Mouse (Mus musculus): ENCODE data around the gene Npy4r.

The Npy4r gene

DNA sequence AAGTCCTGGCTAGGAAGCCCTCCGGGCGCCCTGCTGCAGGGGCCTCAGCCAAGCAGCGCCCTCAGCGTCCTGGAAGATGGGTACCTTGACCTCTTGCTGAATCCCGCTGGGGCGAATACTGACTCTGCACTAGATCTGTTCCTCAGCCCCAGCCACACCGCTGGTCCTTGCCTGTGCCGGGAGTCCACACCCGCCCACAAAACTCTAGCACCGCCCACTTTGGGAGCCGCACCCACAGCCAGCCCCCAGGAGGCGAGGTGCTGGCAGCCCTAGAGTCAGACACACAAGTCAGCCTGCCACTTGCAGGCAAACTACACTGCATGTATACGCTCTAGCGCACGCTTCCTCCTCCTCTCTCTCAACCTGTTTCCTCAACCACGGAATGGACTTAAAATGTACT, at the start of gene Npy4r:
Npy4r (minus strand) TSS at position 148 of the 400 bp plus-strand sequence.
- peak; percentile 90 for DNase-seq (ENCODE audit: low read depth, low spot score)

DNA sequence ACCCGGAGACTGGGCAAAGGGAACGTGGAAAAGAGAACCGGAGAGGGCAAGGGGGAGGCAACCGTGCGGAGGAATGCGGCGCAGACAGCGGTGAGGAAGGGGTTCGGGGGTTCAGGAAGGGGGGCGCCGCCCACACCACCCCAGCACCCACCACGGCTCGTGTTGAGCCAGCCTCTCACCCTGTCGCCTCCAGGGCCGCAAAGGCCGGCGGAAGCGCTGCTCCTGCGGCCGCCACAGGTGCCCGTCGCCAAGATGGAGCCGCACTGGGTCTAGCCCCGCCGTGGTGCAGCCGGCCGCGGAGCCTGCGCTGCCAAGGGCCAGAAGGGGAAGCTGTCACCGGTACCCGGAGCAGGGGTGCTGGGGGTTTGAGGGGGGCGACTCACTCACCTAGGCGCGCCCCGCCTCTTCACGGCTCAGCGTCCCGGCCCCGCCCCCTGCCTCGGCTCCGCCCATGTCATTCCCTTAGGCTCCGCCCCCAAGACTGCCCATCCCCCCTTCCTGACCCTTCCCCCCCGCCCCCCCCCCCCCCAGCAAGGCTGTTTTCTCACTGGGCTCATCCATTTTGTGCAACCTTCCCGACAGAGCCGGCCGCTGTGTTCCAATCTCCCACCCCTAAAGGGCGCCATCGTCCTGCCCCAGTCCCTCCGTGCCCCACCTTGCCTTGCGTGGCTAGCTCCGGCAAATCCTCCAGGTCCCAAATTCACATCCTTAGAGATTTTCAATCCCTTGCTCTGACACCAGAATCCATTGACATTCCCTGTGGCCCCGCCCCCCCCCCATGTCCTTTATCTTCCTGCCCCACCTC, 49.1 kb upstream of the Npy4r start, which contains the start of gene Gprin2:
Gprin2 (minus strand) TSS at position 423 of the 805 bp plus-strand sequence.
- peak; percentile 62 for DNase-seq (ENCODE audit: low read depth, low spot score)

DNA sequence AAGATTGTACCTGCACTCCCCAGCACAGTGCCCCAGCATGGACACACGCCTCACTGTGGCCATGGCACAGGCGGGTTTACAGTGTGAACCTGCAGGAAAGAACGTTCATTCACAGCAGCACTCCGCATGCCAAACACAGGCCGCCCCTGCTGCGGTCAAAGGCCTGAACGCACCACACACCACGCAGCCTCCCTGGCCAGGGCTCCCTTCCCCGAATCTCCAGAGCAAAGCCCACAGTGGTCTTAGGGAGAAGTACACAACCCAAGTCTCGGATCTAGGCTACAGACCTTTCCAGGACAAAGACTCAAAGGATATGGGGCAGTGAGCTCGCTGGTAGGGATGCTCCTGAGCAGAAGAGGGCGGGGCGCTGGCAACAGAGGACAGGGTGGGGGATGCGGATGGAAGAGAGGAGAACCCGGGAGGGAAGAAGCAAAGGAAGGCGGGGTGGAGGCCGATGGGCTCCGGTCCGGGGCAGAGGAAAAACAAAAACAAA, 48.5 kb upstream of the Npy4r start:
- peak; percentile 79 for DNase-seq (ENCODE audit: low read depth, low spot score)

DNA sequence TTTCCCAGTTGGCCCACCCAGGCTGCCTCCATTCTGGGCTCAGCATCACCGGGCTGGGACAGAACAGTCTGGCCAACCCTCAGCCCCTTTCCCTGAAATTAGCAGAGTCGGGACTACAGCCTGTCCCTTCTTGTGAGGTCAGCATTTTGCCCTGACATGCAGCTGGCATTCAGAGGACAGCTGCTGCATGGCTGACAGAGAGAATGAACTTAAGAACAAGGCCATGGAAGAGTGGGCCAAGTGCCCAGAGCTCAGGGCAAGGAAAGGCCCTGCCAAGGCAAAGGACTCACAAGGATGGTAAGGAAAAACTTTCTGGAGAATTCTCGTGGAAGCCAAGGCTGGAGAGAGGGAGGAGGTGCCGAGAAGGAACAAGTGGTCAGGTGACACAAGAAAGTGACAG, 44.4 kb upstream of the Npy4r start:
- DNase-seq (ENCODE audit: low read depth, low spot score), result no peak

DNA sequence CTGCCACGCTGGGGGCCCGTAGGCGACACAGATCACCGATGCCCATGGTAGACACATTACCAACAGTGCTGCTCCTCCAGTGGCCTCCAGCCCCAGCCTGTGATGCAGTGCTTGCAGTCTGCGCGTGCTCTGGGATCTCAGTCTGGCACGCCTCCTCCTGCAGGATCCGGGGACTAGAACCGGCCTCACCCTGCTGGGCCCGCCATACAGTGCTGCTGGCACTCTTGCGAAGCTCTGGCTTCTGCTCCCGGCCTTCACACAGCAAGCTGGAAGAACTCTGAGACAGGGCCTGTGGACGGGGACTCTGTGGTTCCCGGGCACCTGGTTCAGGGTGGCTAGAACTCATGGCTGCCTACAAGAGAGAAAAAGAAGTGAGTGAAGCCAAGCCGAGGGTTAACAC, 43.2 kb upstream of the Npy4r start:
- peak; percentile 21 for DNase-seq (ENCODE audit: low read depth, low spot score)

DNA sequence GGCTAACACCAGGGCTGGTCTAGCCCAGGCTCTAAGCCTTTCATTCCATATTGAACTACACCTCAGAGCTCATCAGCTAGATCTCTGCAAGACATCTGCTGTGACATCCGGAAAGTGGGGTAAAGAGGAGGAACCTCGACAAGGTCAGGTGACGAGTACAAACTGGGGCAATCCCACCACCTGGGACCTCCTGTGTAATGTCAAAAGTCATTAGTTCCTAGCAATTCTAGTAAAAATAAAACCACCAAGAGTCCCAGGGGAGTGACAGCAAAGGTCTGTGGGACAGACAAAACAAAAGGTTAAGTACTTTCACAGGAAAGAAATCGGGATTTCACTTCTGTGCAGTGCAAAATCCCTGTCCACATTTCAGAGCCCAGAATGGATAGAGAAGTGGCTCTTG, 41.6 kb upstream of the Npy4r start:
- DNase-seq (ENCODE audit: low read depth, low spot score), result no peak

DNA sequence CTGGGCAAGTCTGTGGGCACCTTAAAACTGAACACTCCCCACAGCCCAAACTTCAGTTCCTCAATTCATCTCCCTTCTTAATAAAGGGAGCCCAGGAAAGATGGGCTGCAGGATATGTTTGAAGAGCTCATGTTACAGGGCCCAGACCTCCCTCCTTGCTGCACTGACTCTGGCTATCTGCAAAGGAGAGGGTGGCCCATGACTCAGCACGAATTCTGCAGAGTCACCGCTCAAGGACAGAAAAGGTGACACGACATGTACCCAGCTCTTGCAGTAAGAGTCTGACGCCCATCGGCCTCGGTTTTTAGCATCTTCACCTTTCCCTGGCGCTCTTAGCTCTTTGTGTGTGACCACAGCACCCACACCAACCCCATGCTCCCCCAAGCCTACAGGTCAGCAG, 38.1 kb upstream of the Npy4r start:
- peak; percentile 73 for DNase-seq (ENCODE audit: low read depth, low spot score)

DNA sequence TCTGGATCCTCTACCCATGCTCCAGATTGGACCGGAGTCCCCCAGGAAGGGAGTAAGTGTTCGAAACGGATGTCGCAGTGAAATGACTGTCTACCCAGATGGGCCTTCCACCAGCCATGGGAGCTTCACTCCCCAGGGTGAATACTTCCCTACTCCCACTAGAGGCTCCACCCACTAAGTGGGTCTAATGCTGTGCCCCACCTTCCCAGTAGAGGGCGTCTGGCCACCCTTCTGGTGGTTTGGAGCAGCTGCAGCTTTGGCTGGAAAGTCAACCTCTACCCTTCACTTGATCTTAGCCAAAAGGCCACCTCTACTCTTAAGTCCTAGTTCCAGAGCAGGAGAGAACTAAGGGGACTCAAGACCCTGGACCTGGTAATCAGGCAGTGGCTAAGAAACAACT, 36.3 kb upstream of the Npy4r start:
- peak; percentile 94 for DNase-seq (ENCODE audit: low read depth, low spot score)

DNA sequence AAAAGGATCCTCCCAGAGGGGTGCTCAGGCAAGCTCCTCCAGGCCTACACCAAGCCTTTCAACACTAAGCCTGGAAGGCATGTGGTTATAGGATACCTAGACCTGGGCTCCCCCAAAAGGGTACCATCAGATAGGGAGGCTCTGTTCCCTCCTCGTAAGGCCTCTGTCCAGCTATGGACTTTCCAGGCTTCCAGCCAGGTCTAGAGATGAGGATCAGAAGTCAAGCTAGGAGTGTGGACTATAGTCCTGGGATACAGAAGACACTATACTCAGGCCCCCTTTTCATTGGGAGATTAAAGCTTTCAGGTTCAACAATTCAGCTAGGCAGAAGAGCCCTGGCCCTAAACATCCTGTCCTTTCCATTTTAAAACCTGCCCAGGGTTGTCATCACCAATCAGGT, 30.8 kb upstream of the Npy4r start:
- no peak for DNase-seq (ENCODE audit: low read depth, low spot score)

DNA sequence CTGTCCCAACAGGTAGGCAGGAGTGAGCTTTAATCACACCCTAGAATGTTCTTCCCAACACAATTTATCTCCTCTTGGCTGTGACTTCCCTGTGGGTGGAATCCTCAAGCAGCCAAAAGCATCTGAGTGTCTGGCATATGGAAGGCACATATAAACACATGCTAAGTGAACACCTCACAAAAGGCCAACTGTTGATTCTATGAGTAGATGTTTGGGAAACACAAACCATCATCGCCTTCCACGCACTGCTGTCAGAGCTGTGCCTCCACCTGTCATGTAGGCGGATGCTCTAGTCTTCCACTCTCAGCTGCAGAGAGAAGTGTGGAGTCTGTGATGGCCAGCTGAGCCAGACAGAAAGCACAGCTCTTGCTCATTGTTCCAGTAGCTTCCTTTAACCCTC, 27.1 kb upstream of the Npy4r start:
- DNase-seq (ENCODE audit: low read depth, low spot score), result no peak

DNA sequence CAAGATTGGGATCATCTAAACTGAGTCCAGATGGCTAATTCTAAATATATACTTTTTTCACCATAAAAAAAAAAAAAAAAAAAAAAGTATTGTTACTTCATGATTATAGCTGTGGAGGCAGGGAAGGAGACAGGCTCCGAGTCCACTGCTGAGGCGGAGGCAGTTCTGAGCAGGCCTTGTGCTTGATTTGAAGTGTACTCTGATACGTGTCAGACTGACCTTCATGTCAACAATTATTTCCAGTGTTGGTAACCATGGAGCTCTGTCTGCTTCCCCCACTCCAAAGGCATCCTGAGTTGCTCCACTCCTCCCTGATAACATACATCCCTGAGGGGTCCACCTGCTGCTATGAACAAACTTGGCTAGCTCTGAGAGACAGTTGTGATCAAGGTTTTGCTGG, 18.8 kb upstream of the Npy4r start:
- DNase-seq (ENCODE audit: low read depth, low spot score), result no peak

DNA sequence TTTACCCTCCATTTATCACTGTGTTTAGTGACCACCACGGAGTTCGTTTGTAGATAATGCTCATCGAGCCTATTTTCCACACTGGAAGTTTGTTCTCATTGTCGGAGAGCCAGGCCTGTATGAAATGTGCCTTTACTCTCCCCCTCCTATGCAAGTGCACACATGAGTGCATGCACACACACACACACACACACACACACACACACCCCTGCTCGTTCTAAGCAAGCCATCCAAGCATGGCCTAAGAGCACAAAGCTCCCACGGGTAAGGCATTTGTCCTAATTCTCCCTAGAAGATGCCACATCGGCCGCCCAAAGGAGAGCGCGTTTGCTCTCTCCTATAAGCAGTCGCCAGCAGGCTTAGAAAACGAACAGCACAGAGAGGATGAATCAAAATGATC, 3.5 kb upstream of the Npy4r start:
- DNase-seq (ENCODE audit: low read depth, low spot score), result no peak

DNA sequence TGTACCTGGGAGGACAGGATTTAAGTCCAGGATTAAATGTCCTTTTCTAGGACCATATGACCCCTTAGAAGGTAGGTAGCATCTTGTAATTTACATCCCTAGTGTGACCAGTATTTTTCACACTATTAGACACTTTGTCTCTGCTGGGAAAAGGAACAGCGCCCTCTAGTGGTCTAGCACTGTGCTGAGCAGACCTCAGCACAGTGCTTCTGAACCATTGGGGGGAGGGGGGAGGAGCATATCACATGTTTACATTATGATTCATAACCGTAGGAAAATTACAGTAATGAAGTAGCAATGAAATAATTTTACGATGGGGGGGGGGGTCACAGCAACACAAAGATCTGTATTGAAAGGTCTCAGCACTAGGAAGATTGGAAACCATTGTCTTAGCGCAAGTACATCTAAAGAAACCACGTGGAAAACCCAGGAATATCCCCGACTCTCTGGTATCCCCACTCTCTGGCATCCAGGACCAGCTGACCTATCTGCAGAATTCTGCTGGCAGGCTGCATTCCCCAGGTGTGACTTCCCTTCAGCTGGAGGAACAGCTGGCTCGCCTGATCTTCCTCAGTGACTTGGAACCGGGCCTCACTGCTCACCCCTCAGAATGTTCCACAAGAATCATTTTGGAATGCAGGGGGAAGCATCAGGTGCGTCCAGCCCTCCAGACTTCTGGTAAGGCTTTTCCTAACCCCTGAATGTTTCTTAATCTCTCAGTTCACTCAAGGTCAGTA, 2.5 kb upstream of the Npy4r start:
- peak; percentile 69 for DNase-seq (ENCODE audit: low read depth, low spot score)

DNA sequence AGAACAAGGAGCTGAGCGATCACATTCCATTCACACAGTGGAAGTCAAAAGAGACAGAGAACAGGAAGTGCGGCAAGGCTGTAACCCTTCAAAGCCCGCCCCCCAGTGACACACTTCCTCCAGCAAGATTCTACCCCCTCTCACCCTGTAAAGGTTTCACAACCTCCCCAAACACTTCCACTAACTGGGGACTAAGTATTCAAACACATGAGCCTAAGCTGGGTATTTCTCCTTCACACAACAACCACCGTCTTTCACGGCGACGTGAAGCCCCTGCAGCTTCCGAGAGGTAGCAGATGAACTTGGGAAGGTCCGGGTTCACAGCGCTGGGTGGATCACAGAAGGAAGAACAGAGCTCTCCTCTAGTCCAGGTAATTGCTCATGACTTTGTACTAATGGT, 9.4 kb downstream of the Npy4r start:
- DNase-seq (ENCODE audit: low read depth, low spot score), result no peak

DNA sequence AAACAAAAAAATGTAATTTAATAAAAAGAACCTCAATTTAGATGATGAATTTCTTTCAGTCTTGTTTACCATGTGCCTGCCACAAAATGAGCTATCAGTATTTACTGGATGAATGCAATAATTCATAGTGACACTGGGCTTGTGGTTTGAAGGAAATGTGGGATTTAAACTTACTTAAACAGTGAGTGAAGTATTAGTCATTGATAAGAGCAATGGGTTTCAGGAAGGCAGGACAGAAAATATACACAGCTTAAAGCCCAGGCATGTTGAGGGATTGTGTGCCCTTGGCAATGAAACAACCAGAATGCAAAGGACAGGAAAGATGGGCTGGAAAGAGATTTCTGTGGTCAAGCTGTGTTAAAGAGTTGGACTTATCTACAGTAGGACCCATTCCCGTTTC, 10.0 kb downstream of the Npy4r start:
- DNase-seq (ENCODE audit: low read depth, low spot score), result no peak

DNA sequence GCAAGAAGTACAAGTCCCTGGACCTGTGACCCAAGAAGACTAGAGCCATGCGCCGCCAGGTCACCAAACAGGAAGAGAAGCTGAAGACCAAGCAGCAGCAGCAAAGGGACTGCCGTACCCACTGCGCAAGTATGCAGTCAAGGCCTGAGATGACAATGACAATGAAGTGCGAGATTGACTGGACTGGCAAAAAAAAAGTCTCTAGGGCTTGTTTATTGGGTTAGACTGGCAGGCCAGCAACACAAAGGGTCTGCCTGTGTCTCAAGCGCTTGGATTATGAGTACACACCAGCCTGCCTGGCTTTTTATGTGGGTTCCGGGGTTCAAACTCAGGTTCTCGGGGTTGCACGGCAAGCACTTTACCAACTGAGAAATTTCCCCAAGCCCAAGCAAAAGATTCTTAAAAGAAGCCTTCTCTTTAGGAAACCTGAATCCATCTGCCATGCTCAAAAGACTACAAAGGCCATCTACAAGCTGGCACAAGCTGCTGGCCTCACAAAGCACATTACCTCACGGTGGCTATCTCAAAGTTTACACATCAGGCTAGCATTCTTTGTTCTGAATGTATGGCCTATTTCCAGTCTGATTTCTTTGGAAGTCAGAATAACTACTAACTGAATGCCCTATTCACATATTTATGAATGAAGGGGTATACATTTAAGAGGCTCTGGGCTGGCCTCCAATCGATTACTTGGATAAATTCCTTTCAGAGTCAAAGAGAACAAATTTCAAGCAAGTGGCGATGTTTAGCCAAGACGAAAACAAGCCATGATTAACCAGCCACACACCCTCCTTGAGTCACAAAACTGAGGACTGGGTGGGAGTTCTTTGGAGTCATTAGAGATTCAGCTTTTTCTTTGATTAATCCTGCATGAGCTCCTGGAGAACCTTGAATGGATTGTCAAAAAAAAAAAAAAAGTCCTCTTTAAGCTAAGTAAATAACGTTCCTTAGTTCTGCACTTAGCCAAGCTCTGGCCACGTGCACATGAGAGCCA, 12.3 kb downstream of the Npy4r start:
- no peak for DNase-seq (ENCODE audit: low read depth, low spot score)

DNA sequence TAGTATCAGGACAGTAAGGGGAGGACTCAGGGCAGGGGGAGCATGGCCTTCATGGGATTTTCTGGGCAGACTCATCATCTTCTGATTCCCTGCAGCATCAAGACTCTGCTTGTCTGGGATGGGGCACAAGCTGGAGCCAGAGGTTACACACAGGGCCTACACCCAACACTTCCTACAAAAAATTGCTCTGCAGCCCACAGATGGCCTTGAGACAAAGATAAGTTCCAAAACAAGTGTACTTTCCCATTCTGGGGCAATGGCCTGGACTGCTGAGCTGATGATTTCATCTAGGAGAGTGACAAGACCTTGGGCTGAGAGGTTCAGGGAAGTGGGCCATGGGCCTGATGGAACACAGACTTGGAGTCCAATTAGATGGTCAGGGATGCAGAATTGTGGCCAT, 16.9 kb downstream of the Npy4r start:
- no peak for DNase-seq (ENCODE audit: low read depth, low spot score)

DNA sequence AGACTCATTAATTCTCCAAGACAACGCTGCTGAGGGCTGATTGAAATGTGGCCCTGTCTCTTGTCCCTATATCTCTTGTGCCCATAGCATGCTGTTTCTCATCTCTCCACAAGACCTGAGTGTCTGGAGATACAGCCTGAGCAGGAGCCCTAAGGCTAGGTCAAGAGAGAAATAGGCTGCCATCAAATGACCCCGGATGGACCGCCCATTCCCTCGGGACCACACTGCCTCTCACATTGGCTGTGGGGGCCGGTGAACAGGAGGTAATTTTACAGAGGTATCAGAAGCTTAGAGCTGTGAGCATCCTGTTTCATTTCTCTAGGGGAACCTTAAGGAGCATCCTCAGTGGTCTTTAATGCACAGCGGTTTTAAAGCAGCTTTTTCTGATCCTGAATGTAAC, 21.1 kb downstream of the Npy4r start:
- no peak for DNase-seq (ENCODE audit: low read depth, low spot score)

DNA sequence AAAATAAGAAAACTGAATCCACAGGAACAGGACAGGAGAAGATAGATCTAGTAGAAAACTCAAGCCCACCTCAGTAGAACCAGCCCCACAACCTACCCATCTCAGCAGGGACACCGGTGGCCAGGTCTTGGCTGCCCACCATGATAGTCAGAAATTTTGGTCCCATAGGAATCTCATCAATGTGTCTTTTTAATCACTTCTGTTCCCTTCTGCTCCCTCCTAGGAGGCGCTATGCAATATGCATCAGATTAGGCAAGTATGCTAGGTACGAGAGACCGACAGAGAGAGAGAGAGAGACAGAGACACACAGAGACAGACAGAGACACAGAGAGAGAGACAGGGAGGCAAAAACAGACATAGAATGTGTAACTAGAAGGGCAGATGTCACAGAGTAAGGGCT, 30.6 kb downstream of the Npy4r start:
- DNase-seq (ENCODE audit: low read depth, low spot score), result no peak

DNA sequence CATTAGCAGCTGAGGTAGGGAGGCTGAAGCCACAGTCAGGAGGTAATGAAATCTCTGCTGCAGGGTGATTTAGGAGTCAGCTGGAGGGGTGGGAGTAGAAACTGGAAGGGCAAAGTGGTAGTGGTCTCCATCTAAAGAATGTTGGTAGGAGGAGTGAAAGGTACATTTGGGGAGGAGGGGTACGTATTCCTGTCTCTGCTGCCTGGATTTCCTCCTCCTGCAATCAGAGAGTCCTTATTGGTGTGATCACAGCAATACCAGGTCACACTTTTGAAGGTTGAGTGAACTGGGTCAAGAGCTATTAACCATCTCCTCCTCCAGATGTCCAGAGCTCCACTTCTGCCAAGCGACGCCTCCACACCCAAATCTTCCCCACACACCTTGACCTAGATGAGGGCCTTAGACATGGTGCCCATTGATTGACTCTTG, 31.4 kb downstream of the Npy4r start:
- no peak for DNase-seq (ENCODE audit: low read depth, low spot score)

DNA sequence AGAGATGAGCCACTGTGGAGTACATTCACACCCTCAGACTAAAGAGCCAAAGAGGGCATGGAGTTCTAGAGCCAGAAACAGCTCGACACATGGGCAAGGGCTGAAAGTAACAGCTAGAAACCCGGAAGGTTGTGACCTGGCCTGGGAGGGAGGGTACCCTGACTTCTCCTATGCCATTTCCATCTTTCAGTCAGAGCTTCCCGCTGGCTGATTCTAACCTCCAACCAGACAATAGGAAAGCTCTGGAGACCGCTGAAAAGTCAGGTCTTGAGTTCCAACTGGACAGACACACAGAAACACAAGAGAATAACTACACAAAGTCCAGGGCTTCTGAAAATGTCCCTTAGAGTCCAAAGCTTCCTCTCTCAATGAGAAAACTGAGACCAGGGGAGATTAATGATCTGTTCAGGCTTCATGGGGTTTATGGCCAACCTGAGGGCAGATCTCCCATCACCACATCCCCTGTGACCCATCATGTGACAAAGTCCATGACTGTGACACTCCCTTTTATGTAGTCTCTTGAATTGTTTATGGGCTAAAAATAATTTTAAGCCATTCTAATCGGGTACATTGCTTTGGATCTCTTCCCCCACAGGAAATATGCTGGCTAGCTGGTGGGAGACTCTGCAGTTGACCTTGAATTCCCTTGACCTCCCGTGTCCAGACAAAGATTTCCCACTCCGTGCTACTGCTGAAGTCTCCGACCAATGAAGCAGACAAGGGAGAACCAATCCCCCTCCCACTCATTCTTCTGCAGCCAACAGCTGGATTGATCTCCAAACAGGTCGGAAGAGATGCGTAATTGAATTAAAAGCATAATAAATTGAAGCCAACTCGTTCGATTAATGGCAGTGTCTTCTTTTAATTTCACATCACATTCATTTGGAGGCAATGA, 32.0 kb downstream of the Npy4r start:
- DNase-seq (ENCODE audit: low read depth, low spot score), result no peak
